Mouse (Mus musculus) heart, postnatal 0 days (tissue): ENCODE data around the gene Ppp1r36. TPM values are rescaled to one million over a fixed set of nuclear protein-coding genes. Genes with fewer than 3 reads are reported as not detected.

Experiments
- ATAC-seq: fragments of 200-750 bp; cut with Nextera tagmentation; 2 replicates; pipeline ENCODE4 v1.8.0; 2017; ENCODE audit warnings: low read depth, moderate number of reproducible peaks, moderate library complexity; ENCODE audit not compliant: insufficient read depth
- DNase-seq: peaks from one replicate; pipeline ENCODE4 v3.0.0-alpha.2; 2016; ENCODE audit warnings: low spot score
- H3K27ac ChIP-seq: fragments of 300-500 bp; sonication (generic); 2 replicates; pipeline ENCODE4 v1.5.1; 2014; ENCODE audit warnings: low read depth, mild to moderate bottlenecking
- H3K27me3 ChIP-seq: fragments of 300-500 bp; sonication (generic); 2 replicates; pipeline ENCODE4 v1.6.1; 2014; ENCODE audit warnings: low read length, mixed read lengths; ENCODE audit not compliant: control insufficient read depth, insufficient read depth
- H3K36me3 ChIP-seq: fragments of 300-500 bp; sonication (generic); replicated peaks from 2 replicates; pipeline ENCODE4 v1.6.1; 2014; ENCODE audit warnings: low read length, mixed read lengths; ENCODE audit not compliant: control insufficient read depth, insufficient read depth
- H3K4me1 ChIP-seq: fragments of 300-500 bp; sonication (generic); 2 replicates; pipeline ENCODE4 v1.6.1; 2014; ENCODE audit warnings: antibody characterized with exemption; ENCODE audit not compliant: control insufficient read depth, insufficient read depth
- H3K4me2 ChIP-seq: fragments of 300-500 bp; sonication (generic); 2 replicates; pipeline ENCODE4 v1.6.1; 2014; ENCODE audit warnings: low read depth, mild to moderate bottlenecking, low read length, moderate library complexity
- H3K4me3 ChIP-seq: fragments of 300-500 bp; sonication (generic); 2 replicates; pipeline ENCODE4 v1.5.1; 2014; ENCODE audit warnings: low read depth, low read length
- H3K9ac ChIP-seq: fragments of 300-500 bp; sonication (generic); replicated peaks from 2 replicates; pipeline ENCODE4 v1.6.1; 2014; ENCODE audit warnings: low read depth, low read length, mixed read lengths
- H3K9me3 ChIP-seq: fragments of 300-500 bp; sonication (generic); replicated peaks from 2 replicates; pipeline ENCODE4 v1.6.1; 2016; ENCODE audit warnings: low read length; ENCODE audit not compliant: control insufficient read depth
- CTCF ChIP-seq: IDR thresholded peaks from 2 replicates; pipeline ENCODE4 v1.5.1; 2016; ENCODE audit warnings: antibody characterized with exemption, control low read depth, low read depth
- EP300 ChIP-seq: IDR thresholded peaks from 2 replicates; pipeline ENCODE4 v1.6.1; 2016; ENCODE audit warnings: antibody characterized with exemption, low read depth
- WGBS: fragments of 180-500 bp; shearing (Covaris S2); extraction: QIAGEN DNeasy Blood & Tissue Kit; methylation state at CpG from one replicate; pipeline ENCODE4 v1.1.7; 2014; 5-methylcytosine and 5-hydroxymethylcytosine counted together
- polyA plus RNA-seq: library from polyadenylated mRNA; unstranded; fragments of >200 nt; fragmentation: Nextera tagmentation; extraction: Ambion mirVana; gene quantifications from 2 replicates; pipeline ENCODE4 v1.2.1, GENCODE M21; 2015
- total RNA-seq: library from RNA; depleted of rRNA; stranded (reverse); fragments of >200 nt; gene quantifications from 2 replicates; pipeline ENCODE4 v1.2.3, GENCODE M21; 2014; ENCODE audit warnings: low replicate concordance

The Ppp1r36 gene
- total and polyA plus RNA-seq, 2 experiments from 2014 or later, result 1.7 TPM; not detected in 1

DNA sequence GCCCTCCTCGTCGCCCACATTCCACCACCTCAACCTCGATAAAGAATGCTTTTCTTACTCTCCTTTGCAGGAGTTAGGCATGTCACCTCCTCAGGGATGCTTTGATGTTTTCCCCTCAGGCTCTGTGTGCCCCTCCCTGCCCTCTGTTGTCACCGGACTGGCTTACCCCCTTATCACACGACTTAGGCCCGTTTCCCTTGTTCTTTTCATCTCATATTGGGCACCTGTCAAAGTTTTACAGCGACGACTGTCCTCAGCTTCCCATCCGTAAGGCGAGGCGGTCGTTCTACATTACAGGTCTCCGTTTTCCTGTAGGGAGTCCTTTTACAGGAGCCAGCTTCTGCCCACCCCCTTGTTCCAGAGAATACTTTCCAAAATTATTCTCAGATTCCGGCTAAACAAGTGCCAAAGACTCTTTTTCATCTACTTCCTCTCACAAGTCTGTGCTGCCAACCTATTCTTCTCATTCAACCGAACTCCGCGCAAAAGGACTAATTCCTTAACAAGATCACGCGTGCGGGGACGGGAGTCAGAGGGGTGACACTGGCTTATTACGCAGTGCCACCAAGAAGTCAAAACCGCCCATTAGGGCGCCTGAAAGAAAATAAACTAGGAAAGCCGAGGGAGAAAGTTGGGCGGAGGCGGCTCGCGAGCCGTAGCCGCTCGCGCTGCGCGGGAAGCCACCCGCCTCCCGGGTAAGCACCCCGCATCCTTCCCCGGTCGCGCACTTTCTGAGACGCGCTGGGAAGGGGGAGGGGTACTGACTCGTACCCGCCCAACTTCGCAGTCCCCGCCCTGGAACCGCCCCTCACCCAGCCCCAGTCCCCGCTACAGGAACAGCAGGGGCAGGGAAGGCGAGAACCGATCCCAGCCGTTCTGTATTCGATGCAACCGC is 14.1 kb upstream of the Ppp1r36 start:
- DNase-seq (peak; percentile 87), ATAC-seq (peak; percentile 80)
- WGBS, result 2% methylated on average over 52 of the region's 54 CpGs
- no peaks in the 10 kb centered on the region for H3K9me3 ChIP-seq
- H3K27ac ChIP-seq, result peak overlapping the region; percentile 96
- H3K4me3 ChIP-seq, result peak overlapping the region; percentile 76
- peaks cover 17% of the 10 kb centered on the region; the same call in 1 of the 2 replicates for H3K27me3 ChIP-seq
- H3K4me1 ChIP-seq, result peaks cover 16% of the 10 kb centered on the region
- peak overlapping the region; percentile 76 for H3K4me2 ChIP-seq
- TF ChIP-seq EP300 (no peak; the same call in 1 of the 2 replicates), CTCF (no peak)
- no peaks in the 10 kb centered on the region for H3K36me3 ChIP-seq
- peak overlapping the region; percentile 72 for H3K9ac ChIP-seq

DNA sequence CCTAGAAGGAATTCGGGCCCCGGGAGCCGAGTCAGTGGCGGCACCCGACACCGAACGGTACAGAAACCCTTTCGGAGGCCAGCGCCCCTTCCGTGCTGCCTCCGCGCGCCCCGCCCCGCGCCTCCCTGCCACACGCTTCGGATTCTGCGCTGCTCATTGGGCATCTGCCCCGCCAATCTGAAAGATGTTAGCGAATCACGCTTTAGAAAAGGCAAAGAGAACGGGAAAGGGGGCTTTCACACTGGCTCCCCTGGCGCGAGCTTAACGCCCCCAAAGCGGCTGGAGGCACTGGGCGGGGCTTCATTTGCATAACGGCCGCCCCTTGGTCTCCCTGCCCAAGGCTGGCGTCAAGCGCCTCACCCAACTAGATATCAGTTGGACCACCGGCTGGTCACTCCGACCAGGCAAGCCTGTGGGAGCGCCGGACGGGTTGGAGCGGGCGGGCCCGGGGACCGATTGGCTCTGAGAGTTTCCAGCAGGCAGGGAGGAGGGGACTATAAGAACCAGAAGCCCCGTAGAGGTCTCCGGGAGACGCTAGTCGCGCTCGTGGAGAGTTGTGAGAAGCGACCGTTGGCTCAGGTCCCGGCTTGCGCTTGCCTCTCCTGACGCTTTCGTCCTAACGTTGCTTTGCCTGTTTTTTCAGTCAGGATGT is 13.3 kb upstream of the Ppp1r36 start, which contains the start of gene Hspa2:
Hspa2 (plus strand) TSS at position 291 of the 652 bp plus-strand sequence.
- H3K27me3 ChIP-seq, result peaks cover 17% of the 10 kb centered on the region; the same call in 1 of the 2 replicates
- TF ChIP-seq EP300, result peak; percentile 7; the same call in 1 of the 2 replicates
- no peak for TF ChIP-seq CTCF
- peak within 1 kb of the TSS; percentile 96 for H3K27ac ChIP-seq
- ATAC-seq, result peak; percentile 97
- H3K9ac ChIP-seq, result peak within 1 kb of the TSS; percentile 72
- DNase-seq, result peak; percentile 100
- under 1% methylated on average over 54 of the region's 54 CpGs for WGBS
- H3K4me1 ChIP-seq, result peaks cover 16% of the 10 kb centered on the region
- H3K4me3 ChIP-seq, result peak within 1 kb of the TSS; percentile 76
- H3K36me3 ChIP-seq, result no peaks in the 10 kb centered on the region
- peak within 1 kb of the TSS; percentile 76 for H3K4me2 ChIP-seq
- H3K9me3 ChIP-seq, result no peaks in the 10 kb centered on the region

- H3K27me3 ChIP-seq, result peaks cover 17% of the 10 kb centered on the region; the same call in 1 of the 2 replicates
- H3K4me1 ChIP-seq, result peaks cover 16% of the 10 kb centered on the region
- no peaks in the 10 kb centered on the region for H3K36me3 ChIP-seq
- H3K4me3 ChIP-seq, result peak overlapping the region; percentile 76
- ATAC-seq, result no peak
- H3K9me3 ChIP-seq, result no peaks in the 10 kb centered on the region
- no peak for TF ChIP-seq EP300
- no peak for TF ChIP-seq CTCF
- H3K9ac ChIP-seq, result 0 out of 2 replicates have a peak overlapping the region, but pooled peaks have one; percentile 18
- peak overlapping the region; percentile 76 for H3K4me2 ChIP-seq
- 8% methylated on average over 20 of the region's 20 CpGs for WGBS
- no peak overlapping the region for H3K27ac ChIP-seq
- DNase-seq, result no peak
Observed at GRCm38 (mm10) chr12:76404836-76405182, 12.5 kb upstream of the Ppp1r36 start.

DNA sequence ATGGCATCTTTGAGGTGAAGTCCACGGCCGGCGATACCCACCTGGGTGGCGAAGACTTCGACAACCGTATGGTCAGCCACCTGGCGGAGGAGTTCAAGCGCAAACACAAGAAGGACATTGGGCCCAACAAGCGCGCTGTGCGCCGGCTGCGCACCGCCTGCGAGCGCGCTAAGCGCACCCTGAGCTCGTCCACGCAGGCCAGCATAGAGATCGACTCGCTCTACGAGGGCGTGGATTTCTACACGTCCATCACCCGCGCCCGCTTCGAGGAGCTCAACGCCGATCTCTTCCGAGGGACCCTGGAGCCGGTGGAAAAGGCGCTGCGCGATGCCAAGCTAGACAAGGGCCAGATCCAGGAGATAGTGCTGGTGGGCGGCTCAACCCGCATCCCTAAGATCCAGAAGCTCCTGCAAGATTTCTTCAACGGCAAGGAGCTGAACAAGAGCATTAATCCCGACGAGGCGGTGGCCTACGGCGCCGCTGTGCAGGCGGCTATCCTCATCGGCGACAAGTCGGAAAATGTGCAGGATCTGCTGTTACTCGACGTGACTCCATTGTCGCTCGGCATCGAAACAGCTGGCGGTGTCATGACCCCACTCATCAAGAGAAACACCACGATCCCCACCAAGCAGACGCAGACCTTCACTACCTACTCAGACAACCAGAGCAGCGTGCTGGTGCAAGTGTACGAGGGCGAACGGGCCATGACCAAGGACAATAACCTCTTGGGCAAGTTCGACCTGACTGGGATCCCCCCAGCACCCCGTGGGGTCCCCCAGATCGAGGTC is 12.0 kb upstream of the Ppp1r36 start:
- peaks cover 16% of the 10 kb centered on the region for H3K4me1 ChIP-seq
- ATAC-seq, result no peak
- H3K4me2 ChIP-seq, result peak overlapping the region; percentile 76

GRCm38 (mm10) chr12:76405971-76406370 is 11.4 kb upstream of the Ppp1r36 start:
- Histone ChIP-seq H3K27me3 (peaks cover 17% of the 10 kb centered on the region; the same call in 1 of the 2 replicates), H3K27ac (no peak overlapping the region), H3K9me3 (no peaks in the 10 kb centered on the region), H3K4me3 (peak overlapping the region; percentile 76), H3K4me2 (peak overlapping the region; percentile 76), H3K36me3 (no peaks in the 10 kb centered on the region), H3K9ac (0 out of 2 replicates have a peak overlapping the region, but pooled peaks have one; percentile 18), H3K4me1 (peaks cover 16% of the 10 kb centered on the region)
- DNase-seq (no peak), ATAC-seq (no peak)
- no peak for TF ChIP-seq EP300
- TF ChIP-seq CTCF, result no peak
- WGBS, result 5% methylated on average over 23 of the region's 23 CpGs

More for the DNA sequence above, 12.0 kb upstream of the Ppp1r36 start:
- H3K9ac ChIP-seq, result 0 out of 2 replicates have a peak overlapping the region, but pooled peaks have one; percentile 18
- 4% methylated on average over 64 of the region's 64 CpGs for WGBS
- no peak for DNase-seq
- peak overlapping the region; percentile 76 for H3K4me3 ChIP-seq
- no peak overlapping the region for H3K27ac ChIP-seq
- peaks cover 17% of the 10 kb centered on the region; the same call in 1 of the 2 replicates for H3K27me3 ChIP-seq
- no peak for TF ChIP-seq CTCF
- TF ChIP-seq EP300, result no peak
- no peaks in the 10 kb centered on the region for H3K9me3 ChIP-seq
- no peaks in the 10 kb centered on the region for H3K36me3 ChIP-seq
